Mouse (Mus musculus) G1E (cell line): Measurements from ENCODE around the gene Etfbkmt.

ENCODE experiments used
- CTCF ChIP-seq: IDR thresholded peaks from 2 replicates; pipeline ENCODE4 v1.5.1; 2012; ENCODE audit warnings: low read depth, low read length, inconsistent platforms, mixed read lengths
- GATA1 ChIP-seq: IDR thresholded peaks from 2 replicates; pipeline ENCODE4 v1.6.1; 2012; ENCODE audit warnings: borderline replicate concordance, low read length, inconsistent platforms, mixed read lengths

GRCm38 (mm10) chr6:149092406-149092805 lies 47.2 kb upstream of the Etfbkmt start:
- TF ChIP-seq CTCF, result no peak
- TF ChIP-seq GATA1, result no peak
